Mouse (Mus musculus): ENCODE measurements at regions not wholly inside any gene's neighbourhood (a gene's known extent, or its start where the extent isn't known, plus 50 kb on each side); places are given as distances from the start of the nearest gene placed in this dataset.
"Not testable (repeated sequence)": the region's sequence is repeated elsewhere in the genome, so short reads cannot be mapped to it uniquely, and the experiment has no call there.

GRCm38 (mm10) chr4:49958275-49958674 lies 112.7 kb upstream of the Grin3a start:
- Histone ChIP-seq H3K9me3 (no peaks in the 10 kb centered on the region), H3K4me2 (no peak overlapping the region), H3K4me1 (no peaks in the 10 kb centered on the region), H3K4me3 (no peak overlapping the region), H3K9ac (no peak overlapping the region), H3K27ac (no peak overlapping the region), H3K27me3 (no peaks in the 10 kb centered on the region), H3K36me3 (no peaks in the 10 kb centered on the region)
- WGBS: 13% methylated on average over 2 of the region's 2 CpGs
- no peak for ATAC-seq (ENCODE audit: borderline replicate concordance, extremely low read depth, low FRiP score, low TSS enrichment)

- no peak for ATAC-seq (ENCODE audit: borderline replicate concordance, extremely low read depth, low FRiP score, low TSS enrichment)
- H3K4me2 ChIP-seq: no peak overlapping the region
Observed at GRCm38 (mm10) chr4:49956855-49957254, 111.3 kb upstream of the Grin3a start.

GRCm38 (mm10) chr4:49946306-49946705 lies 100.8 kb upstream of the Grin3a start:
- Histone ChIP-seq H3K27me3 (no peaks in the 10 kb centered on the region), H3K4me1 (no peaks in the 10 kb centered on the region), H3K4me3 (no peak overlapping the region), H3K27ac (no peak overlapping the region), H3K36me3 (no peaks in the 10 kb centered on the region), H3K4me2 (no peak overlapping the region), H3K9ac (no peak overlapping the region), H3K9me3 (no peaks in the 10 kb centered on the region)
- WGBS: 79% methylated on average over 7 of the region's 7 CpGs
- ATAC-seq (ENCODE audit: borderline replicate concordance, extremely low read depth, low FRiP score, low TSS enrichment): no peak

More at GRCm38 (mm10) chr4:49956855-49957254, 111.3 kb upstream of the Grin3a start:
- Histone ChIP-seq H3K27ac (no peak overlapping the region), H3K36me3 (no peaks in the 10 kb centered on the region), H3K27me3 (no peaks in the 10 kb centered on the region), H3K9ac (no peak overlapping the region), H3K4me3 (no peak overlapping the region), H3K9me3 (no peaks in the 10 kb centered on the region), H3K4me1 (no peaks in the 10 kb centered on the region)
- WGBS: 48% methylated on average over 2 of the region's 2 CpGs

- no peak overlapping the region for H3K4me3 ChIP-seq
- no peak overlapping the region for H3K9ac ChIP-seq
- H3K36me3 ChIP-seq: no peaks in the 10 kb centered on the region
- no peaks in the 10 kb centered on the region for H3K27me3 ChIP-seq
- 58% methylated on average over 1 of the region's 1 CpGs for WGBS
- H3K27ac ChIP-seq: no peak overlapping the region
- H3K9me3 ChIP-seq: no peaks in the 10 kb centered on the region
- H3K4me2 ChIP-seq: no peak overlapping the region
- peak; percentile 52; the same call in 1 of the 2 replicates for ATAC-seq (ENCODE audit: borderline replicate concordance, extremely low read depth, low FRiP score, low TSS enrichment)
- no peaks in the 10 kb centered on the region for H3K4me1 ChIP-seq
Observed at GRCm38 (mm10) chr4:49937471-49937870, 91.9 kb upstream of the Grin3a start.

GRCm38 (mm10) chr4:49929636-49930035 lies 84.1 kb upstream of the Grin3a start:
- H3K4me3 ChIP-seq; H3K4me1 ChIP-seq; H3K27me3 ChIP-seq; H3K27ac ChIP-seq; ATAC-seq (ENCODE audit: borderline replicate concordance, extremely low read depth, low FRiP score, low TSS enrichment); H3K4me2 ChIP-seq; H3K9ac ChIP-seq; H3K9me3 ChIP-seq; H3K36me3 ChIP-seq: not testable (repeated sequence)

- Histone ChIP-seq H3K27me3 (no peaks in the 10 kb centered on the region), H3K9ac (no peak overlapping the region), H3K9me3 (no peaks in the 10 kb centered on the region), H3K4me1 (no peaks in the 10 kb centered on the region), H3K4me3 (no peak overlapping the region), H3K27ac (no peak overlapping the region), H3K4me2 (no peak overlapping the region), H3K36me3 (no peaks in the 10 kb centered on the region)
- 79% methylated on average over 1 of the region's 1 CpGs for WGBS
- ATAC-seq (ENCODE audit: borderline replicate concordance, extremely low read depth, low FRiP score, low TSS enrichment): no peak
Observed at GRCm38 (mm10) chr4:49927045-49927444, 81.5 kb upstream of the Grin3a start.

GRCm38 (mm10) chr4:49914221-49914620 lies 68.7 kb upstream of the Grin3a start:
- Histone ChIP-seq H3K27me3 (no peaks in the 10 kb centered on the region), H3K4me2 (no peak overlapping the region), H3K36me3 (no peaks in the 10 kb centered on the region), H3K9me3 (no peaks in the 10 kb centered on the region), H3K4me1 (no peaks in the 10 kb centered on the region), H3K4me3 (no peak overlapping the region), H3K27ac (no peak overlapping the region), H3K9ac (no peak overlapping the region)
- ATAC-seq (ENCODE audit: borderline replicate concordance, extremely low read depth, low FRiP score, low TSS enrichment): no peak
- 64% methylated on average over 2 of the region's 2 CpGs for WGBS

GRCm38 (mm10) chr4:49913636-49914035 lies 68.1 kb upstream of the Grin3a start:
- Histone ChIP-seq H3K27ac (no peak overlapping the region), H3K27me3 (no peaks in the 10 kb centered on the region), H3K36me3 (no peaks in the 10 kb centered on the region), H3K4me2 (no peak overlapping the region), H3K4me3 (no peak overlapping the region), H3K4me1 (no peaks in the 10 kb centered on the region), H3K9ac (no peak overlapping the region), H3K9me3 (no peaks in the 10 kb centered on the region)
- no peak for ATAC-seq (ENCODE audit: borderline replicate concordance, extremely low read depth, low FRiP score, low TSS enrichment)
- 37% methylated on average over 2 of the region's 2 CpGs for WGBS
